Mouse (Mus musculus) stomach, postnatal 0 days (tissue): Measurements from ENCODE around the gene Hpn.

Experiments
- CTCF ChIP-seq: IDR thresholded peaks from 2 replicates; pipeline ENCODE4 v1.5.1; 2016; ENCODE audit warnings: antibody characterized with exemption, low read depth, mild to moderate bottlenecking, moderate library complexity
- EP300 ChIP-seq: optimal IDR thresholded peaks from 2 replicates; pipeline ENCODE3; 2016; ENCODE audit warnings: antibody characterized with exemption

DNA sequence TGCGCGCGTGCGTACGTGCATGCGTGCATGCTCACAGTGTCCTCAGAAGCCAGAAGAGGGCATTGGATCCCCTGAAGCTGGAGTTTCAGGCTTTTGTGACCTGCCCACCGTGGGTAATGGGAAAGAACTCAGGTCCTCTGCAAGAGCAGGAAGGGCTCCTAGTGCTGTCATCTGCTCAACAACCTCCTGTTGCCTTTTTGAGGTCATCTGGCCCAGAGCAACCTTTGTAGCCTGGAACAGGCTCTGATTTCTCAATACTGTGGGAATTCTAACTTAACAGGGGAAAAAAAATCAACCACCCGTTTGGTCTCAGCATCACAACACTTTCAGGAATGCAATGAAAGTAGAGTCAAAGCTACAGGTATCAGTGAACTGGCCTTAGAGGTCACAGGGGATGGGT lies 35.4 kb downstream of the Hpn start:
- TF ChIP-seq CTCF (no peak), EP300 (no peak)
